Mouse (Mus musculus): ENCODE measurements at regions not wholly inside any gene's neighbourhood (a gene's known extent, or its start where the extent isn't known, plus 50 kb on each side); places are given as distances from the start of the nearest gene placed in this dataset.
"Not testable (repeated sequence)": the region's sequence is repeated elsewhere in the genome, so short reads cannot be mapped to it uniquely, and the experiment has no call there.

GRCm38 (mm10) chr4:51127813-51128212 is 88.7 kb upstream of the Cylc2 start:
- no peak overlapping the region for H3K4me3 ChIP-seq
- no peak for ATAC-seq
- 98% methylated on average over 1 of the region's 1 CpGs for WGBS
- no peak overlapping the region for H3K27ac ChIP-seq
- no peaks in the 10 kb centered on the region for H3K9me3 ChIP-seq (replicated peaks)
- no peaks in the 10 kb centered on the region for H3K27me3 ChIP-seq
- H3K36me3 ChIP-seq (ENCODE audit: poor library complexity, severe bottlenecking), result no peaks in the 10 kb centered on the region
- H3K4me1 ChIP-seq, result no peaks in the 10 kb centered on the region
- H3K9ac ChIP-seq, result no peak overlapping the region
- H3K4me2 ChIP-seq, result no peak overlapping the region

- not testable (repeated sequence) for H3K27ac ChIP-seq; H3K27me3 ChIP-seq; H3K4me3 ChIP-seq; H3K36me3 ChIP-seq (ENCODE audit: poor library complexity, severe bottlenecking); H3K9ac ChIP-seq; H3K4me1 ChIP-seq; H3K4me2 ChIP-seq; H3K9me3 ChIP-seq (replicated peaks); ATAC-seq
- WGBS, result 72% methylated on average over 1 of the region's 1 CpGs
Measured at GRCm38 (mm10) chr4:51131846-51132245, 84.6 kb upstream of the Cylc2 start.

DNA sequence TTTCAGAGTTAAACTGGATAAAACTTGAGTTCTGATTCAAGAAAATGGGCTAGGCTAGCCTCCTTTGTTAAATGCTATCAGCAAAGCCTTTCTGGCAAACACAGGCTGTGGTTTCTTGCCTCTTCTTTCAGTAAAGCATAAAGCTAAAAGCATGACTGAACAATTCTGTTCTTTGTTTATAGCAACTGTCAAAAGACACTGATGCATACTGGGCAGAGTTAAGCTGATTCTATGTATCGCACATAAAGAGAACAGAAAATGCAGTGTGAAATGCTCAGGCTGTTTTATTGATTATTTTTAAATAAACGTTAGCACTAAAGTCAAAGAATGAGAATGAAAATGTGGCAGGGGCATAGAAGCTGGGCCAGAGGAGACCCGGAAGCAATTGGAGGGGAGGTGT is 63.5 kb upstream of the Cylc2 start:
- no peak overlapping the region for H3K27ac ChIP-seq
- no peaks in the 10 kb centered on the region for H3K36me3 ChIP-seq (ENCODE audit: poor library complexity, severe bottlenecking)
- 0 out of 2 replicates have a peak, but pooled peaks cover 3% of the 10 kb centered on the region for H3K4me1 ChIP-seq
- ATAC-seq, result no peak
- no peak overlapping the region for H3K4me3 ChIP-seq
- H3K9me3 ChIP-seq (replicated peaks), result no peaks in the 10 kb centered on the region
- H3K4me2 ChIP-seq, result no peak overlapping the region
- no peaks in the 10 kb centered on the region for H3K27me3 ChIP-seq
- WGBS, result 32% methylated on average over 3 of the region's 3 CpGs
- no peak overlapping the region for H3K9ac ChIP-seq

GRCm38 (mm10) chr4:51153539-51153938 is 62.9 kb upstream of the Cylc2 start:
- Histone ChIP-seq H3K36me3 (ENCODE audit: poor library complexity, severe bottlenecking) (no peaks in the 10 kb centered on the region), H3K27ac (no peak overlapping the region), H3K9ac (no peak overlapping the region), H3K9me3 (replicated peaks) (no peaks in the 10 kb centered on the region), H3K4me3 (no peak overlapping the region), H3K4me2 (no peak overlapping the region), H3K27me3 (no peaks in the 10 kb centered on the region), H3K4me1 (0 out of 2 replicates have a peak, but pooled peaks cover 3% of the 10 kb centered on the region)
- ATAC-seq, result peak; percentile 48; the same call in 1 of the 2 replicates
- WGBS, result 84% methylated on average over 2 of the region's 2 CpGs
